12 mouse cellular contexts compared by ENCODE assay signal in the genomic region with DNA sequence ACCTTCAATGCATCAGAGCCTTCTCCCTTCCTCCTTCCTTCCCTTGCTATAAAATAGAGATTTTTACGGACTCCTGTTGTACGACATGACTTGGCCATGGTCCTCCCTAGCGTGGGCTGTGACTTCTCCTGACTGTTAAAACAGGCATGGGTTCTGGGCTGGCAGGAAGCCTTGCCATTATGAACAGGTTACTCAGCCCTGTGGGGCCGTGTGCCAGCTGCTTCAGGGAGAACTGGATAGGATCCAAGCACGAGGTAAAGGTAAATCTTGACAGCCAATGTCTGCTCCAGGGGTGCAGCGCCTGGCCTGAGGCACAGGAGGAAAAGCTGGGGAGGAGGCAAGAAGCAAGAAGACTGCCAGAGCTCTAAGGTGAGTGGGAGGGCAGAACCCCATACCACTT. TPM values are rescaled to one million over a fixed set of nuclear protein-coding genes. Genes with fewer than 3 reads are reported as not detected.
DNase-seq lines count a peak whose midpoint lies in the region; ATAC-seq and TF ChIP-seq lines count a peak whose summit lies in the region.
"Had no signal": no experiment of that assay in that cellular context is flagged by ENCODE, and none has a peak within 500 bp of the region (broad histone marks: within the 10 kb centered on the region; RNA-seq: fewer than 3 reads in every experiment).

No protein-coding gene starts in this region.

- H3K9me3 ChIP-seq in kidney, embryonic 16.5 days (ENCODE audit: low read length), result no peaks in the 10 kb centered on the region
- no peaks in the 10 kb centered on the region for H3K9me3 ChIP-seq in intestine, postnatal 0 days (ENCODE audit: control insufficient read depth)
- no peaks in the 10 kb centered on the region for H3K9me3 ChIP-seq in limb, embryonic 14.5 days (ENCODE audit: control insufficient read depth, low read length)
- H3K9me3 ChIP-seq: embryonic facial prominence, embryonic 12.5 days; megakaryocyte, embryonic 14.5 days; neural tube, embryonic 13.5 days had no signal

- WGBS in kidney, adult 2 months, result 40% methylated on average over 6 of the region's 6 CpGs
- 65% methylated on average over 6 of the region's 6 CpGs for WGBS in kidney, embryonic 16.5 days
- 57% methylated on average over 6 of the region's 6 CpGs for WGBS in intestine, postnatal 0 days
- 26% methylated on average over 6 of the region's 6 CpGs for WGBS in limb, embryonic 14.5 days

- no peak overlapping the region for H3K9ac ChIP-seq in kidney, embryonic 16.5 days (replicated peaks; ENCODE audit: low read length)
- no peak overlapping the region for H3K9ac ChIP-seq in intestine, postnatal 0 days (ENCODE audit: low read depth, low read length)
- no peak overlapping the region for H3K9ac ChIP-seq in limb, embryonic 14.5 days (ENCODE audit: low read depth, low read length, severe bottlenecking)
- H3K9ac ChIP-seq: embryonic facial prominence, embryonic 12.5 days; neural tube, embryonic 13.5 days had no signal

- no peak for TF ChIP-seq POLR2A in kidney, adult 2 months (IDR thresholded peaks at IDR 0.05; ENCODE audit: low read depth, low read length)
- no peak for TF ChIP-seq POLR2A in limb, embryonic 14.5 days (IDR thresholded peaks at IDR 0.05; ENCODE audit: borderline replicate concordance, extremely low read depth, insufficient read depth, insufficient read length)

- no peaks in the 10 kb centered on the region for H3K4me1 ChIP-seq in kidney, adult 2 months (ENCODE audit: control insufficient read depth, insufficient read depth, low read length)
- H3K4me1 ChIP-seq in kidney, embryonic 16.5 days (ENCODE audit: insufficient read depth, low read length), result no peaks in the 10 kb centered on the region
- H3K4me1 ChIP-seq in intestine, postnatal 0 days (replicated peaks; ENCODE audit: control insufficient read depth, insufficient read depth, low read length), result no peaks in the 10 kb centered on the region
- peaks cover 8% of the 10 kb centered on the region for H3K4me1 ChIP-seq in limb, embryonic 14.5 days (ENCODE audit: control insufficient read depth, insufficient read depth, low read length)
- H3K4me1 ChIP-seq: embryonic facial prominence, embryonic 12.5 days; megakaryocyte, embryonic 14.5 days; neural tube, embryonic 13.5 days had no signal

- H3K27ac ChIP-seq in kidney, adult 2 months (ENCODE audit: insufficient read depth, low read depth, low read length), result no peak overlapping the region
- H3K27ac ChIP-seq in kidney, embryonic 16.5 days (ENCODE audit: low read length), result no peak overlapping the region
- H3K27ac ChIP-seq in intestine, postnatal 0 days (ENCODE audit: low read depth, low read length), result no peak overlapping the region
- H3K27ac ChIP-seq in limb, embryonic 14.5 days (replicated peaks; ENCODE audit: low read depth, low read length), result no peak overlapping the region
- H3K27ac ChIP-seq: embryonic facial prominence, embryonic 12.5 days; neural tube, embryonic 13.5 days had no signal

- no peaks in the 10 kb centered on the region for H3K27me3 ChIP-seq in kidney, adult 2 months (replicated peaks; ENCODE audit: control insufficient read depth, insufficient read depth, low read length)
- no peaks in the 10 kb centered on the region for H3K27me3 ChIP-seq in kidney, embryonic 16.5 days (ENCODE audit: insufficient read depth, low read length)
- H3K27me3 ChIP-seq in intestine, postnatal 0 days (replicated peaks; ENCODE audit: control insufficient read depth, insufficient read depth, low read length), result no peaks in the 10 kb centered on the region
- no peaks in the 10 kb centered on the region for H3K27me3 ChIP-seq in limb, embryonic 14.5 days (ENCODE audit: control insufficient read depth, insufficient read depth, low read length)
- H3K27me3 ChIP-seq: embryonic facial prominence, embryonic 12.5 days; neural tube, embryonic 13.5 days had no signal

- H3K4me3 ChIP-seq in kidney, adult 2 months (ENCODE audit: insufficient read depth, low read depth, low read length), result no peak overlapping the region
- no peak overlapping the region for H3K4me3 ChIP-seq in kidney, embryonic 16.5 days (ENCODE audit: low read length)
- H3K4me3 ChIP-seq in intestine, postnatal 0 days (ENCODE audit: low read depth, low read length), result no peak overlapping the region
- no peak overlapping the region for H3K4me3 ChIP-seq in limb, embryonic 14.5 days (replicated peaks; ENCODE audit: low read length)
- H3K4me3 ChIP-seq: embryonic facial prominence, embryonic 12.5 days; megakaryocyte, embryonic 14.5 days; neural tube, embryonic 13.5 days had no signal

- no peaks in the 10 kb centered on the region for H3K36me3 ChIP-seq in kidney, adult 2 months (ENCODE audit: control insufficient read depth, insufficient read depth, low read length)
- no peaks in the 10 kb centered on the region for H3K36me3 ChIP-seq in kidney, embryonic 16.5 days (ENCODE audit: insufficient read depth, low read length)
- no peaks in the 10 kb centered on the region for H3K36me3 ChIP-seq in intestine, postnatal 0 days (ENCODE audit: control insufficient read depth, insufficient read depth)
- no peaks in the 10 kb centered on the region for H3K36me3 ChIP-seq in limb, embryonic 14.5 days (ENCODE audit: control insufficient read depth, insufficient read depth, low read length)
- H3K36me3 ChIP-seq: embryonic facial prominence, embryonic 12.5 days; neural tube, embryonic 13.5 days had no signal

- no peak overlapping the region for H3K4me2 ChIP-seq in kidney, embryonic 16.5 days (replicated peaks; ENCODE audit: low read depth, low read length)
- H3K4me2 ChIP-seq in intestine, postnatal 0 days (replicated peaks; ENCODE audit: low read depth), result no peak overlapping the region
- H3K4me2 ChIP-seq in limb, embryonic 14.5 days (replicated peaks; ENCODE audit: low read depth, low read length, severe bottlenecking), result no peak overlapping the region
- H3K4me2 ChIP-seq: embryonic facial prominence, embryonic 12.5 days; heart, embryonic 11.5 days; neural tube, embryonic 13.5 days had no signal

- DNase-seq in kidney, adult 2 months, result peak; percentile 56
- DNase-seq in limb, embryonic 14.5 days (ENCODE audit: low spot score), result peak; percentile 22
- peak; percentile 42 for DNase-seq in ovary, postnatal 36 days (ENCODE audit: low spot score)
- DNase-seq in right cerebral cortex, postnatal 25 days, result no peak

- ATAC-seq in kidney, embryonic 16.5 days (ENCODE audit: low FRiP score, low TSS enrichment), result no peak
- peak; percentile 54; the same call in 1 of the 2 replicates for ATAC-seq in intestine, postnatal 0 days
- ATAC-seq in limb, embryonic 14.5 days (ENCODE audit: low FRiP score, low read depth), result no peak
- ATAC-seq in megakaryocyte-erythroid progenitor cell, adult 5-6 weeks (replicated peaks; ENCODE audit: low FRiP score, low TSS enrichment, poor library complexity, severe bottlenecking), result no peak
- ATAC-seq: inflammation-experienced regulatory T-cells, adult 6 months had no signal

- no peak for TF ChIP-seq CTCF in kidney, adult 2 months (conservative IDR thresholded peaks at IDR 0.05; ENCODE audit: insufficient read depth, insufficient read length, low read depth, low read length)
- TF ChIP-seq CTCF in intestine, postnatal 0 days (IDR thresholded peaks at IDR 0.05; ENCODE audit: low read depth), result no peak

RNA-seq across cellular contexts. Expression of a gene that starts 9.5 kb away (rescaled TPM):
- 26.9 and 33.3 TPM in 2 replicates for polyA plus RNA-seq in kidney, adult 2 months (2012; rRNA removed)
- 17.8 and 21.6 TPM in 2 replicates for polyA plus RNA-seq in kidney, embryonic 16.5 days (2015; fragmentation: Nextera tagmentation; extraction: Ambion mirVana)
- polyA plus RNA-seq in intestine, postnatal 0 days (2015; fragmentation: Nextera tagmentation; extraction: Ambion mirVana), result 8.6 and 12.7 TPM in 2 replicates
- polyA plus RNA-seq in limb, embryonic 14.5 days (2012; rRNA removed), result 30.0 and 38.2 TPM in 2 replicates
- 17.2 and 17.9 TPM in 2 replicates for polyA plus RNA-seq in limb, embryonic 14.5 days (2014; fragmentation: Nextera tagmentation; extraction: Ambion mirVana)
- 3.2 and 18.5 TPM in 2 replicates for total RNA-seq in megakaryocyte-erythroid progenitor cell, adult 5-6 weeks (2014; fragmentation: Nextera tagmentation)
- 2.8 and 3.2 TPM in 2 replicates for total RNA-seq in megakaryocyte-erythroid progenitor cell, adult 5-6 weeks (2017)
